Mouse (Mus musculus): ENCODE measurements around the gene Poc1a. TPM values are rescaled to one million over a fixed set of nuclear protein-coding genes. Genes with fewer than 3 reads are reported as not detected.

Gene Poc1a
- total RNA-seq, 2 experiments from 2014 or later = 11.0 to 11.9 TPM

GRCm38 (mm10) chr9:106359297-106359696 is 78.4 kb downstream of the Poc1a start:
- DNase-seq = no peak
- intact Hi-C loops (cut with DNase I) = no loop called here

GRCm38 (mm10) chr9:106361140-106361539 is 80.3 kb downstream of the Poc1a start:
- no peak for DNase-seq
- intact Hi-C loops (cut with DNase I) = no loop called here

- intact Hi-C loops (cut with DNase I) = loop anchor here (5.0 kb wide), 1 partner anchor 48 kb away; no protein-coding TSS in a partner anchor
- no peak for DNase-seq
Measured at GRCm38 (mm10) chr9:106365333-106365732, 84.5 kb downstream of the Poc1a start.

GRCm38 (mm10) chr9:106366188-106366587 is 85.3 kb downstream of the Poc1a start:
- no peak for DNase-seq
- intact Hi-C loops (cut with DNase I) = loop anchor here (5.0 kb wide), 1 partner anchor 49 kb away; no protein-coding TSS in a partner anchor

GRCm38 (mm10) chr9:106367001-106367400 is 86.1 kb downstream of the Poc1a start:
- intact Hi-C loops (cut with DNase I) = loop anchor here (5.0 kb wide), 1 partner anchor 50 kb away; no protein-coding TSS in a partner anchor
- DNase-seq = no peak

- intact Hi-C loops (cut with DNase I) = loop anchor here (2.0 to 5.0 kb wide), 2 partner anchors 50 to 51 kb away; no protein-coding TSS in a partner anchor
- peak; percentile 95 for DNase-seq
Measured at GRCm38 (mm10) chr9:106367592-106368111, 86.8 kb downstream of the Poc1a start.

GRCm38 (mm10) chr9:106368112-106368717 is 87.4 kb downstream of the Poc1a start, which contains the start of gene Dusp7:
Gene Dusp7 (plus strand): TSS chr9:106368632.
- intact Hi-C loops (cut with DNase I) = loop anchor here (2.0 to 5.0 kb wide), 2 partner anchors 51 kb away; no protein-coding TSS in a partner anchor
- peak; percentile 80 for DNase-seq

GRCm38 (mm10) chr9:106368831-106369501 is 88.1 kb downstream of the Poc1a start:
- DNase-seq = peak; percentile 75
- intact Hi-C loops (cut with DNase I) = loop anchor here (2.0 to 5.0 kb wide), 2 partner anchors 50 to 52 kb away; no protein-coding TSS in a partner anchor

- intact Hi-C loops (cut with DNase I) = loop anchor here (2.0 to 5.0 kb wide), 3 partner anchors 49 to 83 kb away; no protein-coding TSS in a partner anchor
- peak; percentile 39 for DNase-seq
Measured at GRCm38 (mm10) chr9:106369801-106370485, 89.1 kb downstream of the Poc1a start.

- intact Hi-C loops (cut with DNase I) = loop anchor here (5.0 kb wide), 1 partner anchor 84 kb away; no protein-coding TSS in a partner anchor
- DNase-seq = no peak
Measured at GRCm38 (mm10) chr9:106370620-106371383, 89.9 kb downstream of the Poc1a start.

- no peak for DNase-seq
- intact Hi-C loops (cut with DNase I) = loop anchor here (5.0 kb wide), 1 partner anchor 84 kb away; no protein-coding TSS in a partner anchor
Measured at GRCm38 (mm10) chr9:106371384-106371671, 90.5 kb downstream of the Poc1a start.

- DNase-seq = no peak
- intact Hi-C loops (cut with DNase I) = loop anchor here (5.0 kb wide), 1 partner anchor 84 kb away; no protein-coding TSS in a partner anchor
Measured at GRCm38 (mm10) chr9:106371776-106372175, 90.9 kb downstream of the Poc1a start.

GRCm38 (mm10) chr9:106372431-106373412 is 91.9 kb downstream of the Poc1a start:
- intact Hi-C loops (cut with DNase I) = loop anchor here (5.0 kb wide), 1 partner anchor 85 kb away; no protein-coding TSS in a partner anchor
- no peak for DNase-seq

GRCm38 (mm10) chr9:106373973-106374372 is 93.1 kb downstream of the Poc1a start:
- no peak for DNase-seq
- intact Hi-C loops (cut with DNase I) = loop anchor here (5.0 kb wide), 1 partner anchor 87 kb away; no protein-coding TSS in a partner anchor

GRCm38 (mm10) chr9:106377247-106377646 is 96.4 kb downstream of the Poc1a start:
- no peak for DNase-seq
- intact Hi-C loops (cut with DNase I) = no loop called here

GRCm38 (mm10) chr9:106378045-106378444 is 97.2 kb downstream of the Poc1a start:
- intact Hi-C loops (cut with DNase I) = no loop called here
- DNase-seq = no peak

- intact Hi-C loops (cut with DNase I) = no loop called here
- no peak for DNase-seq
Measured at GRCm38 (mm10) chr9:106378753-106379152, 97.9 kb downstream of the Poc1a start.

- intact Hi-C loops (cut with DNase I) = no loop called here
Measured at GRCm38 (mm10) chr9:106386181-106386864, 105.5 kb downstream of the Poc1a start.

More at GRCm38 (mm10) chr9:106386181-106386864, 105.5 kb downstream of the Poc1a start:
- DNase-seq = no peak
